19 mouse cellular contexts compared by ENCODE assay signal in the genomic region with DNA sequence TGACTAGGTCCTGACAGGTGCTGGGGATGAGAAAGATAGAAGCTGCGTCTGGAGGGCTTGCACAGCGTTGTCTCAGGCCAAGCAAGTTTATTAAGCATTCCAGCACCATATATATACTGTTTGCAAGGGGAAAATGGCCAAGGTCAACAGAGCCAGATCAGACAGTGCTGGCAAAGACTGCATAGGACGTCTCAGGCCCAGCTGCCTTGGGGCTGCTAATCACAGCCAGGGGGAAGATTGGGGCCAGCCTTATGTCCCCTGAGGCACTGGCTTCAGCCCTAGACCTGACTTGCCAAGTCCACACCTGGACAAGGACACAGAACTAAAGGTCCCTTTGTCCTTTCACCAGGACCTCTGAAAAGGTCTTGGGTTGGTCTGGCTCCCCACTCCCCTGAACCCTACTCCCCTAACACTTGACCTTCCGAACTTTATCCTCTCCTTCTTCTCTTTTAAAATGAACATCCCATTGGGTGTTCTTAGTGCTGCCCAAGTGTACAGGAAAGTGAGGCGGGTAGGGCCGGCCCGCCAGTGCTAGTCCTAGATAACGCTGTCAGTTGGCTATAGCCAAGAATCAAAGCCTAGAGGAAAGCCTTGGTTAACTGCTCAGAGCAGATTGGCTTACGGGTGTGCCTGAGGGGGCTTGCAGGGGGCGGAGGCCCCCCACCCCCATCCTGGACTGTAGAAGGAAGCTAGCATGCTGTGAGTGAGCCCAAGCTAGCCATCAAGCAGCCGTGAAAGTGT. TPM values are rescaled to one million over a fixed set of nuclear protein-coding genes. Genes with fewer than 3 reads are reported as not detected.
DNase-seq lines count a peak whose midpoint lies in the region; ATAC-seq lines count a peak whose summit lies in the region.
"Had no signal": no experiment of that assay in that cellular context is flagged by ENCODE, and none has a peak within 500 bp of the region (broad histone marks: within the 10 kb centered on the region; RNA-seq: fewer than 3 reads in every experiment).

No protein-coding gene starts in this region.

- peak overlapping the region; percentile 45 for H3K27ac ChIP-seq in heart, embryonic 13.5 days (replicated peaks)
- H3K27ac ChIP-seq in midbrain, embryonic 13.5 days: no peak overlapping the region
- no peak overlapping the region for H3K27ac ChIP-seq in midbrain, embryonic 16.5 days (ENCODE audit: low read length)
- H3K27ac ChIP-seq in limb, embryonic 10.5 days: peak overlapping the region; percentile 56; the same call in 1 of the 2 replicates
- H3K27ac ChIP-seq: forebrain, embryonic 15.5 days; midbrain, embryonic 15.5 days had no signal

- no peak for DNase-seq in heart, postnatal 25 days (ENCODE audit: low spot score)
- DNase-seq in limb, embryonic 10.5 days (ENCODE audit: low spot score): no peak
- no peak for DNase-seq in cerebellum, postnatal 14 days
- no peak for DNase-seq in ovary, postnatal 36 days (ENCODE audit: low spot score)
- DNase-seq: adrenal gland, adult 8-10 months; cerebellum, adult 2 months; gastrocnemius, adult 2 months; kidney, postnatal 25 days; lung, adult 2 months; lung, postnatal 4 days; right cerebral cortex, postnatal 25 days; thymus, adult 18-20 months had no signal

- H3K4me2 ChIP-seq in heart, embryonic 13.5 days: no peak overlapping the region
- no peak overlapping the region for H3K4me2 ChIP-seq in midbrain, embryonic 13.5 days (replicated peaks)
- no peak overlapping the region for H3K4me2 ChIP-seq in midbrain, embryonic 16.5 days (ENCODE audit: low read length)
- H3K4me2 ChIP-seq: forebrain, embryonic 15.5 days; midbrain, embryonic 15.5 days had no signal

- H3K9ac ChIP-seq in heart, embryonic 13.5 days: no peak overlapping the region; the same call in 1 of the 2 replicates
- no peak overlapping the region for H3K9ac ChIP-seq in midbrain, embryonic 13.5 days (replicated peaks)
- H3K9ac ChIP-seq in midbrain, embryonic 16.5 days (ENCODE audit: low read depth, low read length): no peak overlapping the region
- H3K9ac ChIP-seq: forebrain, embryonic 15.5 days; midbrain, embryonic 15.5 days had no signal

- intact Hi-C loops in heart, postnatal 25 days (cut with DNase I): loop anchor here (5.0 kb wide), 1 partner anchor 762 kb away; no protein-coding TSS in a partner anchor

- H3K9me3 ChIP-seq in heart, embryonic 13.5 days: no peaks in the 10 kb centered on the region
- no peaks in the 10 kb centered on the region for H3K9me3 ChIP-seq in midbrain, embryonic 13.5 days
- H3K9me3 ChIP-seq in midbrain, embryonic 16.5 days (replicated peaks; ENCODE audit: control insufficient read depth, low read length, poor library complexity, severe bottlenecking): no peaks in the 10 kb centered on the region
- no peaks in the 10 kb centered on the region for H3K9me3 ChIP-seq in limb, embryonic 10.5 days (replicated peaks)
- H3K9me3 ChIP-seq: forebrain, embryonic 15.5 days; midbrain, embryonic 15.5 days had no signal

- 58% methylated on average over 11 of the region's 11 CpGs for WGBS in heart, embryonic 13.5 days
- 89% methylated on average over 11 of the region's 11 CpGs for WGBS in midbrain, embryonic 13.5 days
- WGBS in midbrain, embryonic 16.5 days: 81% methylated on average over 11 of the region's 11 CpGs
- 81% methylated on average over 11 of the region's 11 CpGs for WGBS in limb, embryonic 10.5 days

- H3K4me3 ChIP-seq in heart, embryonic 13.5 days: no peak overlapping the region
- no peak overlapping the region for H3K4me3 ChIP-seq in midbrain, embryonic 13.5 days (replicated peaks)
- H3K4me3 ChIP-seq in midbrain, embryonic 16.5 days (ENCODE audit: low read depth, low read length): no peak overlapping the region
- no peak overlapping the region for H3K4me3 ChIP-seq in limb, embryonic 10.5 days
- H3K4me3 ChIP-seq: forebrain, embryonic 15.5 days; gastrocnemius, adult 2 months; midbrain, embryonic 15.5 days had no signal

- no peak for ATAC-seq in heart, embryonic 13.5 days (ENCODE audit: extremely low read depth, insufficient number of reproducible peaks, low FRiP score, low TSS enrichment)
- ATAC-seq in midbrain, embryonic 13.5 days: peak; percentile 13; the same call in 1 of the 2 replicates
- no peak for ATAC-seq in midbrain, embryonic 16.5 days
- ATAC-seq in megakaryocyte progenitor cell, adult 5-6 weeks (replicated peaks; ENCODE audit: poor library complexity): peak; percentile 84
- ATAC-seq: forebrain, embryonic 15.5 days; inflammation-experienced regulatory T-cells, adult 6 months; midbrain, embryonic 15.5 days had no signal

- no peaks in the 10 kb centered on the region for H3K27me3 ChIP-seq in heart, embryonic 13.5 days (replicated peaks)
- H3K27me3 ChIP-seq in midbrain, embryonic 13.5 days: no peaks in the 10 kb centered on the region
- no peaks in the 10 kb centered on the region for H3K27me3 ChIP-seq in midbrain, embryonic 16.5 days (ENCODE audit: control insufficient read depth, insufficient read depth, low read depth, low read length)
- H3K27me3 ChIP-seq in limb, embryonic 10.5 days (ENCODE audit: low read depth, poor library complexity, severe bottlenecking): no peaks in the 10 kb centered on the region
- H3K27me3 ChIP-seq: forebrain, embryonic 15.5 days; midbrain, embryonic 15.5 days had no signal

- H3K4me1 ChIP-seq in heart, embryonic 13.5 days: peaks cover 31% of the 10 kb centered on the region
- peaks cover 25% of the 10 kb centered on the region for H3K4me1 ChIP-seq in midbrain, embryonic 13.5 days (replicated peaks)
- H3K4me1 ChIP-seq in midbrain, embryonic 16.5 days (ENCODE audit: control insufficient read depth, insufficient read depth, low read length): peaks cover 18% of the 10 kb centered on the region
- peaks cover 16% of the 10 kb centered on the region for H3K4me1 ChIP-seq in limb, embryonic 10.5 days

- H3K36me3 ChIP-seq in heart, embryonic 13.5 days: peaks cover 30% of the 10 kb centered on the region
- peaks cover 9% of the 10 kb centered on the region for H3K36me3 ChIP-seq in midbrain, embryonic 13.5 days
- no peaks in the 10 kb centered on the region; the same call in 1 of the 2 replicates for H3K36me3 ChIP-seq in midbrain, embryonic 16.5 days (ENCODE audit: control insufficient read depth, insufficient read depth, low read length)
- peaks cover 45% of the 10 kb centered on the region for H3K36me3 ChIP-seq in limb, embryonic 10.5 days
- H3K36me3 ChIP-seq: midbrain, embryonic 15.5 days had no signal

RNA-seq across cellular contexts. Expression of a gene that starts 15.2 kb away (rescaled TPM):
- polyA plus RNA-seq in heart, embryonic 13.5 days (2015; fragmentation: Nextera tagmentation; extraction: Ambion mirVana): 26.0 and 26.7 TPM in 2 replicates
- 1 to 10 TPM; 7.3 to 8.4 TPM for total RNA-seq in heart, postnatal 25 days (2021)
- polyA plus RNA-seq in midbrain, embryonic 13.5 days (2015; fragmentation: Nextera tagmentation; extraction: Ambion mirVana): 39.4 and 40.5 TPM in 2 replicates
- polyA plus RNA-seq in midbrain, embryonic 16.5 days (2015; fragmentation: Nextera tagmentation; extraction: Ambion mirVana): 57.4 and 61.3 TPM in 2 replicates
- 62.9 and 75.2 TPM in 2 replicates for polyA plus RNA-seq in limb, embryonic 10.5 days (2016; fragmentation: Nextera tagmentation; extraction: Ambion mirVana)
- 46.5 and 46.8 TPM in 2 replicates for total RNA-seq in megakaryocyte progenitor cell, adult 5-6 weeks (2015)
- 45.9 and 47.4 TPM in 2 replicates for total RNA-seq in megakaryocyte progenitor cell, adult 5-6 weeks (2017)

RNA-seq across cellular contexts. Expression of a gene that starts 15.5 kb away (rescaled TPM):
- 94.0 and 97.4 TPM in 2 replicates for polyA plus RNA-seq in heart, embryonic 13.5 days (2015; fragmentation: Nextera tagmentation; extraction: Ambion mirVana)
- 10 to 100 TPM; 53.1 to 63.5 TPM for total RNA-seq in heart, postnatal 25 days (2021)
- 270 and 276 TPM in 2 replicates for polyA plus RNA-seq in midbrain, embryonic 13.5 days (2015; fragmentation: Nextera tagmentation; extraction: Ambion mirVana)
- 199 and 210 TPM in 2 replicates for polyA plus RNA-seq in midbrain, embryonic 16.5 days (2015; fragmentation: Nextera tagmentation; extraction: Ambion mirVana)
- polyA plus RNA-seq in limb, embryonic 10.5 days (2016; fragmentation: Nextera tagmentation; extraction: Ambion mirVana): 210 and 253 TPM in 2 replicates
- 283 and 299 TPM in 2 replicates for total RNA-seq in megakaryocyte progenitor cell, adult 5-6 weeks (2015)
- total RNA-seq in megakaryocyte progenitor cell, adult 5-6 weeks (2017): 415 and 496 TPM in 2 replicates

Comparison
In these comparisons a context has a peak if more than half of its experiments do, and no peak if none do; other contexts are left out.
1. ATAC-seq: peak in midbrain, embryonic 13.5 days (single experiment) and megakaryocyte progenitor cell, adult 5-6 weeks (single experiment); none in heart, embryonic 13.5 days (single experiment) and midbrain, embryonic 16.5 days (single experiment).
2. H3K27ac ChIP-seq: peak in heart, embryonic 13.5 days (single experiment) and limb, embryonic 10.5 days (single experiment); none in midbrain, embryonic 13.5 days (single experiment) and midbrain, embryonic 16.5 days (single experiment).